In genomic region chr4:134445489-134445888, GRCm38 (mm10) we compare ENCODE assay signal across 19 mouse cellular contexts. TPM values are rescaled to one million over a fixed set of nuclear protein-coding genes. Genes with fewer than 3 reads are reported as not detected.
DNase-seq lines count a peak whose midpoint lies in the region; ATAC-seq and TF ChIP-seq lines count a peak whose summit lies in the region.
"Had no signal": no experiment of that assay in that cellular context is flagged by ENCODE, and none has a peak within 500 bp of the region (broad histone marks: within the 10 kb centered on the region; RNA-seq: fewer than 3 reads in every experiment).

No protein-coding gene starts in this region.

- H3K4me2 ChIP-seq in hindbrain, postnatal 0 days (ENCODE audit: low read depth, low read length), result no peak overlapping the region
- H3K4me2 ChIP-seq: embryonic facial prominence, embryonic 12.5 days; heart, embryonic 13.5 days; limb, embryonic 13.5 days; stomach, embryonic 15.5 days had no signal

- no peak for TF ChIP-seq CTCF in left cerebral cortex, adult 2 months (IDR thresholded peaks at IDR 0.05)
- TF ChIP-seq CTCF in hindbrain, postnatal 0 days (IDR thresholded peaks at IDR 0.05; ENCODE audit: low read depth), result no peak

- H3K9ac ChIP-seq in hindbrain, postnatal 0 days (replicated peaks; ENCODE audit: low read length), result no peak overlapping the region
- H3K9ac ChIP-seq: embryonic facial prominence, embryonic 12.5 days; heart, embryonic 13.5 days; limb, embryonic 13.5 days; liver, embryonic 14.5 days; stomach, embryonic 15.5 days had no signal

- H3K27me3 ChIP-seq in hindbrain, postnatal 0 days (ENCODE audit: insufficient read depth, low read length), result no peaks in the 10 kb centered on the region

- no peak overlapping the region for H3K4me3 ChIP-seq in left cerebral cortex, adult 2 months
- H3K4me3 ChIP-seq in hindbrain, postnatal 0 days (ENCODE audit: low read length), result no peak overlapping the region
- H3K4me3 ChIP-seq: embryonic facial prominence, embryonic 12.5 days; heart, embryonic 13.5 days; limb, embryonic 13.5 days; stomach, embryonic 15.5 days had no signal

- H3K36me3 ChIP-seq in hindbrain, postnatal 0 days (ENCODE audit: insufficient read depth, low read length), result no peaks in the 10 kb centered on the region
- H3K36me3 ChIP-seq: embryonic facial prominence, embryonic 12.5 days; heart, embryonic 13.5 days; limb, embryonic 13.5 days; stomach, embryonic 15.5 days had no signal

- no peak for DNase-seq in left cerebral cortex, adult 2 months (ENCODE audit: extremely low spot score in 1 of 2, low spot score in 2 of 2)
- no peak for DNase-seq in left cerebral cortex, adult 8-10 months (ENCODE audit: low spot score in 2 of 2)
- DNase-seq in brain, adult 2 months (ENCODE audit: low read depth, low spot score), result peak; percentile 69
- DNase-seq in hindbrain, postnatal 0 days (ENCODE audit: low spot score), result no peak
- no peak for DNase-seq in thymus, postnatal 36 days
- no peak for DNase-seq in lung, postnatal 25 days (ENCODE audit: low spot score)
- no peak for DNase-seq in kidney, postnatal 14 days
- DNase-seq: adrenal gland, postnatal 10 days; cerebellum, adult 18-20 months; cerebellum, postnatal 36 days; heart, postnatal 36 days; thymus, adult 2 months had no signal

- no peaks in the 10 kb centered on the region for H3K9me3 ChIP-seq in hindbrain, postnatal 0 days (ENCODE audit: low read length)
- H3K9me3 ChIP-seq: embryonic facial prominence, embryonic 12.5 days; heart, embryonic 13.5 days; limb, embryonic 13.5 days; stomach, embryonic 15.5 days had no signal

- 55% methylated on average over 1 of the region's 1 CpGs for WGBS in hindbrain, postnatal 0 days

- no peak for ATAC-seq in hindbrain, postnatal 0 days
- ATAC-seq: CD4-positive, CD25-positive, alpha-beta regulatory T cell, adult 4 months; intestine, embryonic 16.5 days had no signal

- intact Hi-C loops in left cerebral cortex, adult 2 months (cut with DNase I), result loop anchor here (1.0 to 2.0 kb wide), 2 partner anchors 15 to 44 kb away; no protein-coding TSS in a partner anchor

- peak overlapping the region; percentile 99 for H3K27ac ChIP-seq in left cerebral cortex, adult 2 months
- peak overlapping the region; percentile 20; the same call in 1 of the 2 replicates for H3K27ac ChIP-seq in hindbrain, postnatal 0 days
- H3K27ac ChIP-seq: embryonic facial prominence, embryonic 12.5 days; heart, embryonic 13.5 days; limb, embryonic 13.5 days; liver, embryonic 14.5 days; stomach, embryonic 15.5 days had no signal

- H3K4me1 ChIP-seq in hindbrain, postnatal 0 days (ENCODE audit: insufficient read depth, low read length), result peaks cover 21% of the 10 kb centered on the region

RNA-seq across cellular contexts. Expression of gene Stmn1, which starts 22.6 kb away (rescaled TPM):
- total RNA-seq in left cerebral cortex, adult 2 months (2021), result 1,000 to 10,000 TPM in 1 of 2 experiments, 100 to 1,000 TPM in 1; 990 to 1,034 TPM
- total RNA-seq in left cerebral cortex, adult 8-10 months (2022), result 1,000 to 10,000 TPM in 1 of 4 experiments, 100 to 1,000 TPM in 3; 935 to 1,017 (median 942) TPM
- total RNA-seq in hindbrain, postnatal 0 days (2014; rRNA removed), result 667 and 752 TPM in 2 replicates
- 4,115 and 4,307 TPM in 2 replicates for polyA plus RNA-seq in hindbrain, postnatal 0 days (2015; fragmentation: Nextera tagmentation; extraction: Ambion mirVana)

RNA-seq across cellular contexts. Expression of gene Pafah2, which starts 49.4 kb away (rescaled TPM):
- total RNA-seq in left cerebral cortex, adult 2 months (2021), result 1 to 10 TPM; 6.5 to 6.9 TPM
- total RNA-seq in left cerebral cortex, adult 8-10 months (2022), result 1 to 10 TPM; 5.8 to 8.7 (median 6.8) TPM
- total RNA-seq in hindbrain, postnatal 0 days (2014; rRNA removed), result 12.1 and 17.9 TPM in 2 replicates
- 5.3 and 6.7 TPM in 2 replicates for polyA plus RNA-seq in hindbrain, postnatal 0 days (2015; fragmentation: Nextera tagmentation; extraction: Ambion mirVana)

RNA-seq across cellular contexts. Expression of gene Paqr7, which starts 51.0 kb away (rescaled TPM):
- total RNA-seq in left cerebral cortex, adult 2 months (2021), result 10 to 100 TPM; 69.3 to 77.9 TPM
- 10 to 100 TPM; 58.1 to 64.3 (median 61.1) TPM for total RNA-seq in left cerebral cortex, adult 8-10 months (2022)
- total RNA-seq in hindbrain, postnatal 0 days (2014; rRNA removed), result 121 and 142 TPM in 2 replicates
- polyA plus RNA-seq in hindbrain, postnatal 0 days (2015; fragmentation: Nextera tagmentation; extraction: Ambion mirVana), result 41.1 and 43.5 TPM in 2 replicates
